Mouse (Mus musculus): ENCODE measurements at regions not wholly inside any gene's neighbourhood (a gene's known extent, or its start where the extent isn't known, plus 50 kb on each side); places are given as distances from the start of the nearest gene placed in this dataset. TPM values are rescaled to one million over a fixed set of nuclear protein-coding genes. Genes with fewer than 3 reads are reported as not detected.

Small RNA genes lying in the stretch of these regions (microRNA-seq; reads per million reads assigned to microRNA genes)
- gene Gm26259, result not detected
